Mouse (Mus musculus) splenic B cell, adult 2 months (primary cell): ENCODE results near the gene Smg1.

Source experiments
- DNase-seq: peaks from one replicate; pipeline ENCODE4 v3.0.0-alpha.2; 2011; ENCODE audit warnings: low read depth, low spot score
- H3K27me3 ChIP-seq: 2 replicates; pipeline ENCODE4 v1.6.1; 2012; ENCODE audit warnings: mild to moderate bottlenecking, low read length, moderate library complexity, mixed read lengths; ENCODE audit not compliant: control insufficient read depth, poor library complexity, insufficient read depth, severe bottlenecking
- H3K36me3 ChIP-seq: 2 replicates; pipeline ENCODE4 v1.6.1; 2012; ENCODE audit warnings: mild to moderate bottlenecking, low read length, moderate library complexity, mixed read lengths; ENCODE audit not compliant: control insufficient read depth, poor library complexity, insufficient read depth, severe bottlenecking

The Smg1 gene

GRCm38 (mm10) chr7:118243453-118244385, at the start of gene Smg1:
TSS of gene Smg1 (minus strand) at chr7:118243670.
- Histone ChIP-seq H3K27me3 (no peaks in the 10 kb centered on the region), H3K36me3 (no peaks in the 10 kb centered on the region)
- DNase-seq = peak; percentile 99

GRCm38 (mm10) chr7:118283186-118283585, 39.7 kb upstream of the Smg1 start:
- peak; percentile 56 for DNase-seq
- no peaks in the 10 kb centered on the region for H3K36me3 ChIP-seq
- no peaks in the 10 kb centered on the region for H3K27me3 ChIP-seq

GRCm38 (mm10) chr7:118282543-118282942, 39.1 kb upstream of the Smg1 start:
- H3K36me3 ChIP-seq = no peaks in the 10 kb centered on the region
- peak; percentile 41 for DNase-seq
- no peaks in the 10 kb centered on the region for H3K27me3 ChIP-seq

GRCm38 (mm10) chr7:118279521-118279920, 36.1 kb upstream of the Smg1 start:
- Histone ChIP-seq H3K27me3 (no peaks in the 10 kb centered on the region), H3K36me3 (no peaks in the 10 kb centered on the region)
- DNase-seq = peak; percentile 92

- H3K27me3 ChIP-seq = no peaks in the 10 kb centered on the region
- H3K36me3 ChIP-seq = no peaks in the 10 kb centered on the region
- DNase-seq = peak; percentile 87
Observed at GRCm38 (mm10) chr7:118277335-118277910, 34.0 kb upstream of the Smg1 start.

- Histone ChIP-seq H3K36me3 (no peaks in the 10 kb centered on the region), H3K27me3 (no peaks in the 10 kb centered on the region)
- DNase-seq = no peak
Observed at GRCm38 (mm10) chr7:118276684-118277334, 33.3 kb upstream of the Smg1 start.

- DNase-seq = peak; percentile 64
- no peaks in the 10 kb centered on the region for H3K36me3 ChIP-seq
- H3K27me3 ChIP-seq = no peaks in the 10 kb centered on the region
Observed at GRCm38 (mm10) chr7:118275265-118275664, 31.8 kb upstream of the Smg1 start.

- DNase-seq = no peak
- no peaks in the 10 kb centered on the region for H3K27me3 ChIP-seq
Observed at GRCm38 (mm10) chr7:118274851-118275250, 31.4 kb upstream of the Smg1 start.

GRCm38 (mm10) chr7:118274169-118274568, 30.7 kb upstream of the Smg1 start:
- DNase-seq = no peak
- no peaks in the 10 kb centered on the region for H3K36me3 ChIP-seq
- H3K27me3 ChIP-seq = no peaks in the 10 kb centered on the region

More at GRCm38 (mm10) chr7:118274851-118275250, 31.4 kb upstream of the Smg1 start:
- no peaks in the 10 kb centered on the region for H3K36me3 ChIP-seq

GRCm38 (mm10) chr7:118266099-118266498, 22.6 kb upstream of the Smg1 start:
- Histone ChIP-seq H3K36me3 (no peaks in the 10 kb centered on the region), H3K27me3 (no peaks in the 10 kb centered on the region)
- DNase-seq = no peak

GRCm38 (mm10) chr7:118263606-118264005, 20.1 kb upstream of the Smg1 start:
- DNase-seq = no peak
- Histone ChIP-seq H3K36me3 (no peaks in the 10 kb centered on the region), H3K27me3 (no peaks in the 10 kb centered on the region)

GRCm38 (mm10) chr7:118262409-118262808, 18.9 kb upstream of the Smg1 start:
- H3K27me3 ChIP-seq = no peaks in the 10 kb centered on the region
- H3K36me3 ChIP-seq = no peaks in the 10 kb centered on the region
- no peak for DNase-seq

- H3K27me3 ChIP-seq = no peaks in the 10 kb centered on the region
- no peaks in the 10 kb centered on the region for H3K36me3 ChIP-seq
- DNase-seq = no peak
Observed at GRCm38 (mm10) chr7:118259676-118260305, 16.3 kb upstream of the Smg1 start.

GRCm38 (mm10) chr7:118258451-118258850, 15.0 kb upstream of the Smg1 start:
- DNase-seq = no peak
- Histone ChIP-seq H3K36me3 (no peaks in the 10 kb centered on the region), H3K27me3 (no peaks in the 10 kb centered on the region)
